Mouse (Mus musculus) lung, embryonic 14.5 days (tissue): ENCODE data around the gene Igf2bp2. TPM values are rescaled to one million over a fixed set of nuclear protein-coding genes. Genes with fewer than 3 reads are reported as not detected.

Experiments
- ATAC-seq: fragments of 200-750 bp; cut with Nextera tagmentation; 2 replicates; pipeline ENCODE4 v1.8.0; 2017; ENCODE audit warnings: mild to moderate bottlenecking, moderate TSS enrichment, moderate library complexity; ENCODE audit not compliant: insufficient read depth
- DNase-seq: peaks from one replicate; pipeline ENCODE4 v3.0.0-alpha.2; 2015
- H3K27ac ChIP-seq: fragments of 300-500 bp; sonication (generic); 2 replicates; pipeline ENCODE4 v1.5.1; 2014; ENCODE audit warnings: low read depth, mild to moderate bottlenecking, moderate library complexity
- H3K27me3 ChIP-seq: fragments of 300-500 bp; sonication (generic); 2 replicates; pipeline ENCODE4 v1.6.1; 2014; ENCODE audit warnings: low read length, control low read depth; ENCODE audit not compliant: insufficient read depth
- H3K36me3 ChIP-seq: fragments of 300-500 bp; sonication (generic); 2 replicates; pipeline ENCODE4 v1.6.1; 2014; ENCODE audit warnings: control low read depth; ENCODE audit not compliant: insufficient read depth
- H3K4me1 ChIP-seq: fragments of 300-500 bp; sonication (generic); 2 replicates; pipeline ENCODE4 v1.6.1; 2014; ENCODE audit warnings: antibody characterized with exemption, control low read depth; ENCODE audit not compliant: insufficient read depth
- H3K4me2 ChIP-seq: fragments of 300-500 bp; sonication (generic); 2 replicates; pipeline ENCODE4 v1.6.1; 2014; ENCODE audit warnings: mild to moderate bottlenecking
- H3K4me3 ChIP-seq: fragments of 300-500 bp; sonication (generic); 2 replicates; pipeline ENCODE4 v1.5.1; 2014; ENCODE audit warnings: low read depth, low read length
- H3K9ac ChIP-seq: fragments of 300-500 bp; sonication (generic); 2 replicates; pipeline ENCODE4 v1.6.1; 2014
- H3K9me3 ChIP-seq: fragments of 300-500 bp; sonication (generic); 2 replicates; pipeline ENCODE4 v1.6.1; 2016; ENCODE audit warnings: low read depth, low read length, control low read depth
- CTCF ChIP-seq: IDR thresholded peaks from 2 replicates; pipeline ENCODE4 v1.5.1; 2016; ENCODE audit warnings: antibody characterized with exemption, low read depth
- WGBS: fragments of 180-500 bp; shearing (Covaris S2); extraction: QIAGEN DNeasy Blood & Tissue Kit; methylation state at CpG from one replicate; pipeline ENCODE4 v1.1.7; 2014; 5-methylcytosine and 5-hydroxymethylcytosine counted together
- polyA plus RNA-seq: library from polyadenylated mRNA; unstranded; fragments of >200 nt; fragmentation: Nextera tagmentation; extraction: Ambion mirVana; gene quantifications from 2 replicates; pipeline ENCODE4 v1.2.1, GENCODE M21; 2014

The Igf2bp2 gene
- polyA plus RNA-seq, 1 experiment from 2014 or later = 87.9 TPM

DNA sequence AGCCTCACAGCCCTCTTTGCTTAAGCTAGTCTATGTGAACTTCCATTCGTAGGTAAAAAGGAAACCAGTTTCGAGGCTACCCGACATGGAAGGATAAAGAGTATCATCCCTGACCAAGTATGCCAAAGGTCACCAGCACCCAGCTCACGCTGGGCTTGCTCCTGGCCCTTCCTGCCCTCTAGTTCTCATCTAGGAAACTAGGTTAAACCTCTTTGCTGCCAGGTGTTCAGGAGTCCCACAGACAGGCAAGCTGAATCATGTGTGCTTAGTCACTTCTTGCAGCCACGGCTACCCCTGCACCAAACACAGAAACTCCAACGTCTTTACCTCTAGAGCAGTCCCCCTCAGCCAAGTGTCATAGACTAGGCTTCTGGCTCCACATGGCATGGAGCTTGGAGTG lies 31.8 kb downstream of the Igf2bp2 start:
- H3K36me3 ChIP-seq = no peaks in the 10 kb centered on the region
- H3K4me2 ChIP-seq = no peak overlapping the region
- H3K4me3 ChIP-seq = no peak overlapping the region
- DNase-seq (no peak), ATAC-seq (no peak)
- H3K4me1 ChIP-seq = no peaks in the 10 kb centered on the region
- no peak overlapping the region for H3K27ac ChIP-seq
- no peaks in the 10 kb centered on the region for H3K27me3 ChIP-seq
- no peak for TF ChIP-seq CTCF
- 70% methylated on average over 6 of the region's 6 CpGs for WGBS
- no peak overlapping the region for H3K9ac ChIP-seq
- H3K9me3 ChIP-seq = no peaks in the 10 kb centered on the region

DNA sequence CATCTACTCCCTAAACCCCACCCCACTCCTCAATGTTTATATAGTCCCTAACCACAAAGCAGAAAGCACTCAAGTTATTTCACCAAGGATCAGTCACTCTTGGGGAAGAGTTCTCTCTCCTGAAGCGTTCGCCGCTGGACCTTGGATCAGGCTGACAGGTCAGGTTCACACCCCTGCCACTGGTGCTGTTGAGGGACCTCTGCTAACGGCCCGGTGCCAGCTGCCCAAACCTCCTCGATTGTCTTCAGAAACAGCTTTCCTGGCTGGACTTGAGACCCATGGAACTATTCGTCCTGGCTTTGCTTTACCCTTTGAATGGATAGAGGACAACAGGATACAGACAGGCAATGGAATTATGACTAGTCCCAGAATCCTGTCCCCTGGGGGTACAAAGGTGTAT lies 33.6 kb downstream of the Igf2bp2 start:
- Histone ChIP-seq H3K4me2 (no peak overlapping the region), H3K9me3 (no peaks in the 10 kb centered on the region), H3K9ac (no peak overlapping the region), H3K27ac (no peak overlapping the region), H3K4me3 (no peak overlapping the region), H3K27me3 (no peaks in the 10 kb centered on the region), H3K4me1 (no peaks in the 10 kb centered on the region), H3K36me3 (no peaks in the 10 kb centered on the region)
- ATAC-seq (no peak), DNase-seq (no peak)
- no peak for TF ChIP-seq CTCF
- 76% methylated on average over 7 of the region's 7 CpGs for WGBS

DNA sequence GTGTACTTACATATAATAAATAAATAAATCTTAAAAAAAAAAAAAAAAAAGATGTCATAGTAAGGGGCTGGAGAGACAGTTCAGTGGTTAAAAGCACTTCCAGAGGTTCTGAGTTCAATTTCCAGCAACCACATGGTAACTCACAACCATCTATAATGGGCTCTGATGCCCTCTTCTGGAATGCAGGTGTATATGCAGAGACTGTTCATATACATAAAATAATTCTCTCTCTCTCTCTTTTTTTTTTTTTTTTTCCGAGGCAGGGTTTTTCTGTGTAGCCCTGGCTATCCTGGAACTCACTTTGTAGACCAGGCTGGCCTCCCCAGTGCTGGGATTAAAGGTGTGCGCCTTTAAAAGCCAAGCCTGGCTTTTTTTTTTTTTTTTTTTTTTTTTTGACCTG lies 34.5 kb downstream of the Igf2bp2 start:
- DNase-seq (no peak), ATAC-seq (no peak)
- Histone ChIP-seq H3K4me3 (no peak overlapping the region), H3K27ac (no peak overlapping the region), H3K9ac (no peak overlapping the region), H3K27me3 (no peaks in the 10 kb centered on the region), H3K9me3 (no peaks in the 10 kb centered on the region), H3K36me3 (no peaks in the 10 kb centered on the region), H3K4me2 (no peak overlapping the region), H3K4me1 (no peaks in the 10 kb centered on the region)
- WGBS = 91% methylated on average over 2 of the region's 2 CpGs
- TF ChIP-seq CTCF = no peak

DNA sequence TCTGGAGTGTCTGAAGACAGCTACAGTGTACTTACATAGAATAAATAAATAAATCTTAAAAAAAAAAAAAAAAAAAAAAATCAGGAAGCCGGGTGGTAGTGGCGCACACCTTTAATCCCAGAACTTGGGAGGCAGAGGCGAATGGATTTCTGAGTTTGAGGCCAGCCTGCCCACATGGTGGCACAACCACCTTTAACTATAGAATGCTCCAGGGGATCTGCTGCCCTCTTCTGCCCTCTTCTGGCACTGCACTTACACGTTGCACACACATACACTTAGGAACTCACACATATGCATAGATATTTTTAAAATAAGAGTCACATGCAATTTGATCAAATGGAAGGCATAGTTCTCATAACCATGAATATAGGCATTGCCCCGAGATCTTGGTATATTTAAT lies 35.3 kb downstream of the Igf2bp2 start:
- ATAC-seq = no peak
- 97% methylated on average over 5 of the region's 5 CpGs for WGBS
- TF ChIP-seq CTCF = peak; percentile 25

DNA sequence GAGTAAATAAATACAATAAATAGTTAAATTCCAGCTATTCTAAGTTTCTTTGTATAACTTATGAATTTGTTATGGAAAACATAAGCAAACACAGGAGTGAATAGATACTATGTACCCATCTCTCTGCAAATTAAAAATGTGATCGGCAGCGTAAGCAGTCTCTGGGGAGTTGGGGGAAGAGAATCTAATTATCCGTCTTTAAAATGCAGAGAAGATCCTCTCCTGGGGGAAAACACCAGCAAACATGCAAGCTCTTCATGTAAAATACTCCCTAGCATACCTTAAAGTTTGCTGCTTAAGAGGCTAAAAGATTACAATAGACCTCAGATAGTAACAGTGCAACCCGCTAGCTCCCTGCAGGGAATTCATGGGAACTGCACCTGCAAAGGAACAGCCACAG lies 36.2 kb downstream of the Igf2bp2 start:
- no peaks in the 10 kb centered on the region for H3K27me3 ChIP-seq
- TF ChIP-seq CTCF = no peak
- H3K9ac ChIP-seq = no peak overlapping the region

More for the DNA sequence above, 35.3 kb downstream of the Igf2bp2 start:
- Histone ChIP-seq H3K9ac (no peak overlapping the region), H3K9me3 (no peaks in the 10 kb centered on the region), H3K4me3 (no peak overlapping the region), H3K4me1 (no peaks in the 10 kb centered on the region), H3K36me3 (no peaks in the 10 kb centered on the region), H3K4me2 (no peak overlapping the region), H3K27ac (no peak overlapping the region), H3K27me3 (no peaks in the 10 kb centered on the region)
- no peak for DNase-seq

DNA sequence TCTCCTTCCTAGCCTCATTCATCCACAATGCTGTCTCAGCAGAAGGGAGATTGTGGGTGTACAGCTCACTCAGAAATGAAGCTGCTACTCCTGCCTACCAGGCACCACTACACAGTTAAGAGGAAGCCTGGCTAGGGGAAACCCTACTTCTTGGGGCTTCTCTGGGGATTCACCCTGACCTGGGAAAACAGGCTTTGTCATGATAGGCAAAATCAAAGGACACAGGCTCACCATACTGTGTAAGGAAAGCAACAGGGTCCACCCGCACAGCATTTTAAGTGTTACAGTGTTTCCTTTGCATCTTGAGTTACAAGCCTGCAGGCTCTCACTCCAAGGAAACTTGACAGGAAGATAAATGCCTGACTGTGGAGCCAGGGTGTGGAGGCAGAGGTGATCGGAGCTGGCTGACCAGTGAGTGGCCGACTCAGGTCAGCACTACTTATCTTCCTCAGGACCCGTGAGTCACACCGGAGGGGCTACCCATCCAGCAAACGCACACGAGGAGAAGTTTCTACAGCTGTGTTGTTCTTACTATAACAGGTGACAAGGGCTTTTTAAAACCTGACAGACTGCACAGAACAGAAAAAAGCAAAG lies 38.7 kb downstream of the Igf2bp2 start:
- H3K9ac ChIP-seq = no peak overlapping the region
- no peaks in the 10 kb centered on the region for H3K4me1 ChIP-seq
- DNase-seq (no peak), ATAC-seq (no peak)
- TF ChIP-seq CTCF = no peak
- H3K4me2 ChIP-seq = no peak overlapping the region
- H3K4me3 ChIP-seq = no peak overlapping the region
- WGBS = 13% methylated on average over 7 of the region's 7 CpGs
- peaks cover 6% of the 10 kb centered on the region; the same call in 1 of the 2 replicates for H3K36me3 ChIP-seq
- H3K27ac ChIP-seq = no peak overlapping the region
- H3K27me3 ChIP-seq = no peaks in the 10 kb centered on the region
- no peaks in the 10 kb centered on the region for H3K9me3 ChIP-seq

More for the DNA sequence above, 36.2 kb downstream of the Igf2bp2 start:
- Histone ChIP-seq H3K9me3 (no peaks in the 10 kb centered on the region), H3K36me3 (no peaks in the 10 kb centered on the region), H3K4me1 (no peaks in the 10 kb centered on the region), H3K4me3 (no peak overlapping the region), H3K4me2 (no peak overlapping the region), H3K27ac (no peak overlapping the region)
- no peak for DNase-seq
- ATAC-seq = no peak
- WGBS = 91% methylated on average over 4 of the region's 4 CpGs

DNA sequence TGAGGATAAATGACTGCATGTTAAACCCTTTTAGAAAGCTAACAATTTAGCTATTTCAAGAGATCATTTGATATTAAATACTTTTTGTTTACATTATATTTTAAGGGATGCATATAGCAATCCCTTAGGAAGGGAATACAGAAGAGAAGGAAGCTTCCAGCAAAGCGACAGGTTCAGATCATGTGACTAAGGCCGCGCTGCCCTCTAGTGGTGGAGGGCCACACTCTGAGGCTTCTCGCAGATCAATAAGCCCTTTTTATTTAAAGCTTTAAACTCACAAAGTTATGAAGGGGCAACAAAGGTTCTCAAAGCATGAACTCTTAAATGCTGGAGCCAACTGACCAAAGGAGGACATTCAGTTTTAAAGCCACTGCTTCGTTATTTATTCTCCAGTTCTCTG lies 39.4 kb downstream of the Igf2bp2 start:
- Histone ChIP-seq H3K36me3 (peaks cover 7% of the 10 kb centered on the region; the same call in 1 of the 2 replicates), H3K27ac (no peak overlapping the region), H3K9ac (no peak overlapping the region), H3K4me3 (no peak overlapping the region), H3K4me1 (no peaks in the 10 kb centered on the region), H3K9me3 (no peaks in the 10 kb centered on the region), H3K4me2 (no peak overlapping the region), H3K27me3 (no peaks in the 10 kb centered on the region)
- DNase-seq (peak; percentile 69), ATAC-seq (no peak)
- TF ChIP-seq CTCF = peak; percentile 72
- 36% methylated on average over 5 of the region's 5 CpGs for WGBS
